Mouse (Mus musculus): ENCODE data around the gene Hsd17b13.

GRCm38 (mm10) chr5:103928196-103928550, 49.0 kb downstream of the Hsd17b13 start:
- TF ChIP-seq GATA1 (IDR thresholded peaks at IDR 0.05; ENCODE audit: borderline replicate concordance, low read length), result no peak
- no peak for TF ChIP-seq FLI1 (IDR thresholded peaks at IDR 0.05; ENCODE audit: low read length)

Data from megakaryocyte, embryonic 14.5 days (primary cell).